Mouse (Mus musculus) retina, postnatal 7 days (tissue): Measurements from ENCODE around the gene Atf7.
"Not testable (repeated sequence)": the region's sequence is repeated elsewhere in the genome, so short reads cannot be mapped to it uniquely, and the experiment has no call there.

Experiments used
- DNase-seq: peaks from one replicate; pipeline ENCODE4 v3.0.0-alpha.2; 2012; ENCODE audit warnings: low read depth, low spot score

Atf7 gene

DNA sequence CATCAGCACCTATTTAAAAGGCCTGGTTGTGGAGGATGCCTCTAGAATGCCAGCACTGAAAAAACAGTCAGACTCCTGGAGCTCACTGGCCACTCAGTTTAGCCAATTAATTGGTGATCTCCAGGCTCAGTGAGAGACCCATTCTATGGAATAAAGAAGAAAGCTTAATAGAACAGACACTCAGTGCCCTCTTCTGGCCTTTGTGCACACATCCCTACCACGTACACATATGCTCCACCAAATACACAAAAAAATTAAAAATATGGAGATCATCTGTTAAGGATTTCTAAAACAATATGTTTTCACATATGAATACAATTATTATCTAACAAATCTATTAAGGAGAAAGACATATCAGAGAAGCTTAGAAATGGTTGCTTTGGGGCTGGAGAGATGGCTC lies 4.5 kb downstream of the Atf7 start:
- DNase-seq: no peak

DNA sequence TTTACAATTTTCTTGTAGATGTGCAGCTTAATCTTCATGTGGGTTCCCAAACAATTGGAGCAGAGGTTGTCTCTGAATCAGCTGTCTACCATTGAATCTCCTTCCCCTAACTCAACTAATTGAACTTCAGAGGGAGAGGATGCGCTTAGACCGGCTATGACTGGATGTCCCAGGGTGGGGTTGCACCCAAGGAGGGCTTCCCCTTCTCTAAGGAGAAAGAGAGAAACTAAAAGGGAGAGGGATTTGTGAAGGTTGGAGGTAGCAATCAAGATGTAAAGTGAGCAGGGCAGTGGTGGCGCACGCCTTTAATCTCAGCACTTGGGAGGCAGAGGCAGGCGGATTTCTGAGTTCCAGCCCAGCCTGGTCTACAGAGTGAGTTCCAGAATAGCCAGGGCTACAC lies 5.8 kb downstream of the Atf7 start:
- no peak for DNase-seq

DNA sequence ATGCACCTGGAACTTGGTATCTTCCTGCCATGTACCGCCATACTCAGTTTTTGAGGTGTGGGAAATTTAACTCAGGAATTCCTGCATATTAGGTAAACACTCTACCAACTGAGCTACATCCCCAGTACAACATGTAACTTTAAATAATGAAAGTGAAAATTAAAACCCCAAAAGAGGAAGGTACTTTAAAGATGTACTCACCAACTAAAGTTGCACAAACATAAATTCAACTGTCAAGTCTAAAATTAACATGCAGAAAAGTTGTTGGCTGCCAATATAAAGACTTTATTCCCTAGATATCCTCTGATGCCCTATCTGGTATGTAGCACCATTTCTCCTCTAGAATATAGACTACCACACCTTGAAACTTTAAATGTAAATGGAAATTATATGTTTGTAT lies 7.6 kb downstream of the Atf7 start:
- no peak for DNase-seq

DNA sequence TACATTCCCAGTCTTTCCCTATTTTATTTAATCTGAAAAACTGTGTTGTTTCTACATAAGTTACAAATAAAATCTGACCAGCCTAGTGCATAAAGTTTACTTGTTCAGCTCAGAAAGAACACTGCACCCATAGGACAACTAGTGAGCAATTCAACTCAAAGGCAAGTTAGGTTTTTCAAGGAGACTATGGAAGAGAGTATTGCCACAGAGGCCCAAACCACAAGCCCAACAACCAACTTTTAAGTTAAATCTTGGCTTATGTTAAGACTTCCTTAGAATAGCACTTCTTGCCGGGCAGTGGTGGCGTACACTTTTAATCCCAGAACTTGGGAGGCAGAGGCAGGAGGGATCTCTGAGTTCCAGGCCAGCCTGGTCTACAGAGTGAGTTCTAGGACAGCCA lies 9.1 kb downstream of the Atf7 start:
- no peak for DNase-seq

DNA sequence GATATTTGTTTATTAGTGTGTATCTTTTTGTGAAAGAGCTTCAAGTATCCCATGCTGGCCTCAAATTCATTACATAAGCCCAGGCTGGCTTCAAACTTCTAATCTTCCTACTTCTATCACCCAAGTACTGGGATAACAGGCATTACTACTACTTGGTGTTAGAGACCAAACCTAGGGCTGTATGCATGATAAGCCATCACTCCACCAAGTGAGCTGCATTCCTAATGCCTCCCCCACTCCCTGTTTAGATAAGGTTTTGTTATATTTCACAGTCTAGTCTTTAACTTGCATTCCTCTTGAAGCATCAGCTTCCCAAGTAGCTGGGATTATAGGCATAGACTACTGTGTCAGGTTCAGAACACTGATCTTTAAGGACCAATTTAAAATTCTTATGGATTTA lies 11.0 kb downstream of the Atf7 start:
- DNase-seq: no peak

DNA sequence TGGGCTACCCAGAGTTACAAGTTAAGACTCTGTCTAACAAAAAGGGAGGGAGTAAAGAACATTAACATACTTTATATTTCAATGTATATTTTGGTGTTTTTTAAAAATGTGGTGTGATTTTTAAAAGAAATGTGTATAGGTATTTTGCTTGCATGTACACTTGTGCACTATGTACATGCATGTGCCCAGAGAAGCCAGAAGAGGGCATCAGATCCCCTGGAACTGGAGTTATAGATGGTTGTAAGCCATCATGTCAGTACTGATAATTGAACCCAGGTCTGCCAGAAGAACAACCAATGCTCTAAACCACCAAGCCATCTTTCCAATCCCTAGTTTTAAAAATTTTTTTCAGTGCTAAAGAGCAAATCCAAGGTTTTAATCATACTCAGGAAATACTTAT lies 12.3 kb downstream of the Atf7 start:
- DNase-seq: no peak

DNA sequence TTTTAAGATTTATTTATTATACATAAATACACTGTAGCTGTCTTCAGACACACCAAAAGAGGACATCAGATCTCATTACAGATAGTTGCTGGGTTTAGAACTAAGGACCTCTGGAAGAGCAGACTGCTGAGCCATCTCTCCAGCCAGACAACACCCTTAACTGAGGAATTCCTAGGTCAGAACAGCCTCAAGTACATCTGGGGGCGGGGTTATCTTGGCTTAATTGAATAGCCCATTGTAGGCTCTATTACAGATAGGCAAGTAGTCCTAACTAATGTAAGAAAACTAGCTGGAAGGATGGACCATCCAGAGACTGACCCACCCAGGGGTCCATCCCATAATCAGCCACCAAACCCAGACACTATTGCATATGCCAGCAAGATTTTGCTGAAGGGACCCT lies 16.7 kb downstream of the Atf7 start:
- not testable (repeated sequence) for DNase-seq

DNA sequence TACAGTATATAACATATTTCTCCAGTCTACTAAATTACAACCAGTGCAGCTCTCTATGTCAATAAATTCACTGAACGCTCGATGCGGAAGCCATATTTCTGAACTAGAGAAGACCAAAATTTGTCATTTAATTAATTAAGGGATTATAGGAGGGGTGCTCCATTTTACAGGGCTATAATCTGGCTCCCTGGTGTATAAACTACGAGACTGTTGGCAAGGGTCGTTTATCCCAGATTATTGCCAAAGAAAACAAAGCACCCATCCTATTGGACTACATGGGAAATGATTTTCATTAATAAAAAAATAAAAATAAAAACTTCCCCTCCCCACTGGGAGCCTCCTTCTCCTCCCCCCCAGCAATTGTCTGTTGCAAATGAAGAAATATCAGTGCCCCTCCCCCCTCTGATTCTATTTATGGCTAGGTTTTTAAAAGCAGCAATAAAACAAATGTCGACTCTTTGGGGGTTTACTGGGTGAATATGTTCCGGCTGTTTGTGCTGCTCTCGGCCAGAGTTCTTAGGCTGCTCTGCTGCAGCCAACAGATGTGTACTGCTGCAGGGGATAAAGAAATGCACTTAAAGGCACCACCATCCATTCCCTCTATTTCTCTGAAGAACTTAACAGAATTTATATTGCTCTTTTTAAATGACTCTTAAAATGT lies 31.1 kb downstream of the Atf7 start:
- no peak for DNase-seq

DNA sequence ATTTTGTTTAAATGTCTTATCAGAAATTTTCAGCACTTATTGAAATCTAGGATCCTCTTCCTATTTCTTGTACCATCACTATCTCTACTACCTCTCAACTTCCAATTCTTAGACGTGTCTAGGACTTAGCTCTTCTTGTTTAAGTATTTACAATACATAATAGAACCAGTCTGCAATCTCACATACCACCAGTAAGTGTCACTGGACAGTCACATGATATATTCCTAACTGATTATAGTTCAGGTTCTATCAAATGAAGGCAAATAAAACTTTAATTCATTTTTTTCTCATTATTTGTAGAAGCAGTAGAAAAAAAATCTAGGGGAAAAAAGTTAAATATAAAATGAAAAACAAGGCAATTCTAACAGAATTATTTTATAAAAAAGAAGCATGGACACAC lies 32.6 kb downstream of the Atf7 start:
- DNase-seq: no peak

DNA sequence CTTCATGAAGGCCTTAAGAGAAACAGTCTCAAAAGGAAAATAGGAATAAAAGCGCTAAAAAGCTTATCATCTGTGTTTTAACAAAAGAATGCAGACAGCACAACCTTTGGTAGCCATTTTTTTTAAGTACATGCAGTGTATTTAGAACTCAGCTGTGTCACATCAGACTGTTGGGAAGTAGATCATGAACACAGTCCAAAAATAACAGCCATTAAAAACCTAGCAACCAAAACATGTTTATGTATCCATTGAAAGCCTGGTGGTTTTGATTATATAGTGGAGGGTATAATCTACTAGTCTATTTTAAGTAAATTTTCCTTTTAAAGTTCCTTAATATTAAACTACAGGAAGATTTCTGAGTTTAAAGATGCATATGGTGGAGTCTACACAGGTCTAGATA lies 34.7 kb downstream of the Atf7 start:
- no peak for DNase-seq

DNA sequence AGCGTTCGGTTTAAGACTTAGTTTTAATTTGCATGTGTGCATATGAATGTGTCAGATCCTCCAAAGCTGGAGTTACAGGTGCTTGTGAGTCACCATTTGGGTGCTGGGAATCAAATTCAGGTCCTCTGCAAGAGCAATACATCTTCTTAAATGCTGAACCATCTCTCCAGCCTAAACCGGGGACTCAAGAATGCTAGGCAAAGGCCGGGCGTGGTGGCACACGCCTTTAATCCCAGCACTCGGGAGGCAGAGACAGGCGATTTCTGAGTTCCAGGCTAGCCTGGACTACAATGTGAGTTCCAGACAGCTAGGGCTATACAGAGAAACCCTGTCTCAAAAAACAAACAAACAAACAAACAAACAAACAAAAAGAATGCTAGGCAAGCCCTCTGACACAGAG lies 35.4 kb downstream of the Atf7 start:
- no peak for DNase-seq

DNA sequence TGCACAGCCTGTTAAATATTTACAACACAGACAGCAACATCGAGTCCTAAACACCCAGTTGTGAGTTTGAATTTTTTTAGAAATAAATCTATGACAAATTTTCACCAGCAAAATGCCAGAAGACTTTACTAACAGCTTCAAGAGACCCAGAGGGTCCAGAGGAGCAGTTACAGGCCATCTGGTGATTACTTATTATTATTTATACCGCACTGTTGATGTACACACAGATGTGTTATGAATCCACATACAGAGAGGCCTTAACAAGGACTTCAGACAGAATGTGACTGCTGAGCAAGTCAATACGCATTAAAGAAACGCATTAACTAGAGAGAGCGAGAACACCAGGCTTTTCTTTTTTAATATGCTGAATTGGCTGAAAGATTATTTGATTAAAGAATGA lies 39.8 kb downstream of the Atf7 start:
- no peak for DNase-seq

DNA sequence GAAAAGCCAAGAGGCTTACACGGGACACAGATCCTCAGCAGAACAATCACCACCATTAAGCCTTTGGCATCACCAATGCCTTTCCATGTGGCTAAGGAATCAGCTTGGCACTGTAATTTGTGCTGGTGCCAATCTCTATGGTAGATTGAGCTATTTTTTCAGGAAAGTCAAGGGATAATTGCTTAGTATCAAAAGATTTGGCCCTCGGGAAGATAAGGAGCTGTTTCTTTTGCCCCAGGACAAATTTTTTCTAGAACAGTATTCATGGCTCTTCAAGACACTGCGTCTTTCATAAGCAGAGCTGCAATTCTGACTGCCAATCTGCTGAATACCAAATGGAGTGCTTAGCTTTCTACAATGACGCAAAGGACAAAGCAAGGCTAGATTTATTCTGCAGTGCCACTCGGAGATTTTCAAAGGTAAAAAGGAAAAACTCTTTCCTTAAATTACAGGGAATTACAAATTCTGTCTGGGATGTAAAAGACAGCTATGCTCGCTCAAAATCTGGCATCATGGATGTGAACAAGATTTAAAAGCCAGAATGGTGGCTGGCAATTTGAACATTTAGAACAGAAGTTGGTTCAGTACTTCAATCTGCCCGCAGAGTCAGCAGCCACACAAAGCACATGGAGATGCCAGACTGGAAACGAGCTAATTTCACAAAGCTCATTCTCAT lies 41.4 kb downstream of the Atf7 start:
- DNase-seq: no peak

DNA sequence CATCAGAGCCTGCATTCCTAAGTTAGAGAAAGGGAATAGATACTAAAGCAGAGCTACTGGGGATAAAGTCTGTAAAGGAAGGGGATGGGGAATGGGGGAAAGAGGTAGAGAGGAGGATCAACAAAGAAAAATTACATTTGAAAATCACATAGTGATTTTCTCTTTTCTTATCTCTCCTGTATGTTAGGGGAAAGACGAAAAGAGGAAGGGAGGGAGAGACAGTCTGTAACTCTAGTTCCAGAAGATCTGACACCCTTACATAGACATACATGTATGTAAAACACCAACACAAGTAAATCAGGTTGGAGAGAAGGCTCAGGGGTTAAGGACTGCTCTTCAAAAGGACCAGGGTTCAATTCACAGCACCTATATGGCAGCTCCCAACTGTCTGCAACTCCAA lies 44.1 kb downstream of the Atf7 start:
- no peak for DNase-seq

DNA sequence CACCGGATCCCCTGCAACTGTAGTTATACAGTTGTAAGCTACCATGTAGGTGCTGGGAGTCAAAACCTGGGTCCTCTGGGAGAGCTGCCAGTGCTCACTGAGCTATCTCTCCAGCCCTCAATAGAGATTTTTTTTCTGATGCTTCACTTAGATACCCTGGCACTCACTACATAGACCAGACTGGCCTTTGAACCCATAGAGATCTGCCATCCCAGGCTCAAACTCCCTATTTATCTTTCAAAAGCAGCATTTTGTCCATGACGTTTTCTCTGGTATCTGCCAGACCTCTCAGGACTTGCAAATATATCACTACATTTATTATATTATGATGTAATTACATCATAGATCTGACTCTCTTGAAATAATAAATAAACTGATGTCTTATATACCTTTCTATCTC lies 46.9 kb downstream of the Atf7 start:
- DNase-seq: no peak

DNA sequence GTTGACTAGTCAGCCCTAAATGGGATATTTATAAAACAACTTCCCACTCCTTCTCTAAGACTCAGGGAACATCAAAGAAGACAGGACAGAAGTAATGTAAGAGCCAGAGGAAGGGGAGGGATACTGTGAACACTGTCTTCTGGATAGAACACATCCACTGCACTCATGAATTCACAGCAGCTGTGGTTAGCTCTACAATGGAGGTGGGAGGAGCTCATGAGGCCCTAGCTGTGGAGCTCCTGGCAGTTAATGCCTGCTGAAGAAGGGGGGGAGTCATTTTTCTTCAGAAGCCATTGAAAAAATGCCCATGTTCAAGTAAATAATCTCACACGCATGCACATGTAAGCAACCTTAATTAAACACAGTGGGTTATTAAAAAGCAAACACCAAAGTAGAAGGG lies 48.3 kb downstream of the Atf7 start:
- no peak for DNase-seq

DNA sequence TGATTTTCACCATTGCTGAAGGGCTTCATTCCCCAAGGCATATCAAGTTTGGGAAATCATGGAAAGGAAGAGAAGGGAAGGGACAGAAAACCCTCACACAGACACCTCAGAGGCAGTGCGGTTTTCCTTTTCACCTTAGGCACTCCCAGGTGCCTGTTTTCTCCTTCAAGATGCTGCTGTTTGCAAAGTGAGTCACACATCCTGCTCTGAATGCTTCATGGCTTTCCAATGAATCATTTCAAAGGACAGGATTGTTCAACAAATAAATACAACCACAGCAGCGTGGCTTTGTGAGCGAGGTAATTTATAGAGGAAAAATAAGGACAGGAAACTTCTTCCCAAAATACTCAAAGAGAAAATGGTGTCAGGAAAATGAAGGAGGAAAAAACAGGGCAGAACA lies 53.2 kb downstream of the Atf7 start:
- DNase-seq: no peak

DNA sequence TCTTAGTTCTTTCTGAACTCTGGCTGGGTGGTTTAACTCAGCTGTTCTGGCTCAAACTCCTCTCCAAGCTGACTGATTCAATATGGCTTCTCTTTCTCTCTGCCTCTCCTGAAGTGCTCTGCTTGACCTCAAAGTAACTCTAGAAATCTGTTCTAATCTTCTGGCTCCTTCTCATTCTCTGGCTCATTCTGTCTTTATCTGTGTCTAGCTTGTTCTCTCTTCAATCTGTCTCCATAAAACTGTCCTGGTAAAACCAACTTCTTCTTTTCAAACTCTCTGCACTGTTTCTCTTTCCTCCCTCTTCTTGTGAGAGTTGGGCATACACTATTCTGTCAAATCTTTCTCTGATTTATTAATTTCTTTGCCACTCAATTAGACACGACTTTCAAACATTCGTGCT lies 57.4 kb downstream of the Atf7 start:
- no peak for DNase-seq

DNA sequence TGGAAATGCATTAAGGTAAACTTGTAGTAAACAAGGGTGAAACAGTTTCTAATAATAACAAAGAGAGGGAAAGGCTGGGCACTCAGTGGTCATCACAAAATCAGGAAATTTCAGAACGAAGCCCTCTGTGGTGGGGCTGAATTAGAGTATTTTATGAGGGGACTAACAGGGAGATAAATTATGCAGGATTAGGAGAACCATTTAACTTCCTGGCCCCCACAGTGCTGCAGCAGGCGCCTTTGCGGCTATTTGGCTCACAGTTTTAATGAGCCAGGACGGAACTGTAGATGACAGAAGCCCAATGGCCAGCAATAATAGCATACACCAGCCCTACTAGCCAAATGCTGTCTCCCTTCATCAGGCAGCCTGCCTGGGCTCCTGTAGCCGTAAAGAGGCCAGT lies 61.6 kb downstream of the Atf7 start:
- DNase-seq: no peak

DNA sequence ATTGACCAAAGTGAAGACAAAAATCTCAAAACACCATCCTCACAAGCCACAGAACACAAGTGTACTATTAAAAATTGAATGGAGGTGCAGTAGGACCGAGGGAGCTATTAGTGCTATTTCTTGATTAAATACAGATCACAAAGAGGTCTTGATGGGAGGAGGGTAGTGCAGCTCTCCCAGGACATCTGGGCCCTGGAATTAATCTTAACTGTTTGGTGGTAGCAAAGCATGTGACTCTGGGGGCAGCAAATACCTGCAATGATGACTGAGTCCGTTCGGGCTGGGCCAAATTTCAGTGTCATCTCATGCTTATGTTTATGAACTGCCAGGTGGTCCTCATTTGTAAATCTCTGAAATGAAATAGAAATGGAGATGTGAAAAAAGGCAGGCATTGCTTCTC lies 62.2 kb downstream of the Atf7 start:
- DNase-seq: no peak

DNA sequence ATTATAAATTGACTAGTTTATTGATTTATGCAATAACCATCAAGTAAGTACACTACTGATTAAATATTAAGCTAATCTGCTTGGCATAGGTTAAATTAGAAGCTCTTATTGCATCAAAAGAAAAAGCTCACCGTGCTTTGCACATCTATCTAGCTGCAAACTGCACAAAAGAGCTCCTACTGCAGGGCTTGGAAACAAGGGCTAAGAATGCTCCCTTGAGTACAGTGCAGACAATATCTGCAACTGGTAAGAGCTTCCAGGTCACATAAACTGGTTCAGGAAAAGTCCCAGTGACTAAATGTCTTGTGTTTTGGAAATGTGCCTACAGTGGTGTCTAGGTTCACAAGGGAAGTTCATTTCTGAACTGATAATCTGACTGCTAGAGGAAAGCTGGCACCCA lies 62.8 kb downstream of the Atf7 start:
- DNase-seq: no peak

DNA sequence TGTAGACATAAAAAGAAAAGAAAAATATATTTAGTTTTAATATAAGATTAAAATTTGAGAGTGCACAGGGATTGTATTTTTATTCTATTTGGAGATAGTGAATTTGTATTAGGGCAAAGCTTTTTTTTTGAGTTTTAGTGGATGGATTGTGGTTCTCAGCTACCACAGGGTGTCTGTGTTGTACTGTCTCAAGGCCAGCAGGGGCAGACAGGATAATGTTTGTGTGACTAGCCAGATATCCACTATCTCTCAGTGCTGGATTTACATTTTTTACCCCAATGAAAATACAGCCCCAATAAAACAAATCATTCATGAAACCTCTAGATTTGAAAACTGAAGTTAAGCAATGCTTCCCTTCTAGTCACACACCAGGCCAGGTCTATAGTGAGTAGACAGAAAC lies 67.7 kb downstream of the Atf7 start:
- no peak for DNase-seq

DNA sequence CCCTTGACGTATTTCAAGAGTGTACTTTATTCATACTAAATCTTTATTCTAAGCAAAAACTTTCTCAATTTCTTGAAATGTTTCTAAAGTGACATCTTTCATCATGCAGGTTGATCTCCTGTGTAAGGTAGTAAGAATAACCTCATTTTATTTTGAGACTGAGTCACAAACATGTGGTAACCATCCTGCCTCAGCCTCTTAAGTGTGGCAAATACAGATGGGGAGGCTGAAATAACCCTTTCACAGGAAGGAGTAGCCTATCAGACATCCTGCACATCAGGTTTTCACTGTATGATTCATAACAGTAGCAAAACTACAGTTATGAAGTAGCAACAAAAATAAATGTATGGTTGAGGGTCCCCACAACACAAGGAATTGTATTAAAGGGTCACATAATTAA lies 69.7 kb downstream of the Atf7 start:
- no peak for DNase-seq

DNA sequence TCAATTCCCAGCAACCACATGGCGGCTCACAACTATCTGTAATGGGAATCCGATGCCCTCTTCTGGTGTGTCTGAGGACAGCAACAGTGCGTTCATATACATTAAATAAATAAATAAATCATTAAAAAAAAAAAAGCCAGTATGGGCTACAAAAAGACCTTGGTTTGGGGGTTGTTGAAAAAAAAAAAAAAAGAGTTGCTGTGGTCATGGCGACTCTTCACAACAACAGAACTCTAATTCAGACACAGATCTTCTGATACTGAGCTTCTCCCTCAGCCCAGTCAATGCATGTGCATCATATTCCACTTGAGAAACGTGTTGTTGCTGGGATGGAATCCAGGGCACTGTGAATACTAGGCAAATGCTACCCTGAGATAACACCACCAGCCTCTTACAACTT lies 72.7 kb downstream of the Atf7 start:
- DNase-seq: no peak
